Mouse (Mus musculus): ENCODE results near the gene Erfe. TPM values are rescaled to one million over a fixed set of nuclear protein-coding genes. Genes with fewer than 3 reads are reported as not detected.

Gene Erfe
- polyA plus RNA-seq, 1 experiment from 2014 or later: 0.47 TPM

DNA sequence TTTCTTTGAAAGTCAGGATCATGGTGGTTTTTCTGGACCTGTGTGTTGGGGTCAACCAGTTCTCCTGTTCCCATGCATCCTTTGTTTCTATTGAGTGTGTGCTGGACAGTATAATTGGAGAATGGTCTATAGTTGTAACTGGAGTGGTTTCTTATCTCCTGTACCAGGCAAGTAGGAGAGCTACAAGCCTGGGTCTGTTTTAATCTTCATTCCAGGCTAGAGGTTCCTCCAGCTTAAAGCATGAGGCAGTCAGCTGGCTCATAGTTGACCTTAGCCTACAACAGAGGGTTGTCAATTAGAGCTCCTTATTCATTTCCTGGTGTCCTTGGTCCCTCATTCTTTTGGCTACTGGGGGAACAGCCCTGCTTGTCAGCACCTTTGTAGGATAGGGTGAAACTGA, 32.6 kb upstream of the Erfe start:
- Histone ChIP-seq H3K9me3 (ENCODE audit: low read length) (no peaks in the 10 kb centered on the region), H3K36me3 (ENCODE audit: insufficient read depth, low read length) (no peaks in the 10 kb centered on the region), H3K4me1 (ENCODE audit: insufficient read depth, low read depth, low read length) (no peaks in the 10 kb centered on the region), H3K27ac (ENCODE audit: low read length) (no peak overlapping the region), H3K4me2 (replicated peaks; ENCODE audit: low read depth, low read length) (no peak overlapping the region), H3K9ac (replicated peaks; ENCODE audit: low read depth) (no peak overlapping the region), H3K4me3 (ENCODE audit: low read depth, low read length) (no peak overlapping the region), H3K27me3 (replicated peaks; ENCODE audit: insufficient read depth, low read length) (no peaks in the 10 kb centered on the region)
- TF ChIP-seq CTCF (IDR thresholded peaks at IDR 0.05): no peak
- no peak for DNase-seq (ENCODE audit: low spot score)
- no peak for ATAC-seq

GRCm38 (mm10) chr1:91337355-91337754, 28.9 kb upstream of the Erfe start:
- Histone ChIP-seq H3K36me3 (ENCODE audit: insufficient read depth, low read length) (no peaks in the 10 kb centered on the region), H3K9ac (replicated peaks; ENCODE audit: low read depth) (no peak overlapping the region), H3K9me3 (ENCODE audit: low read length) (no peaks in the 10 kb centered on the region), H3K4me1 (ENCODE audit: insufficient read depth, low read depth, low read length) (no peaks in the 10 kb centered on the region), H3K27me3 (replicated peaks; ENCODE audit: insufficient read depth, low read length) (no peaks in the 10 kb centered on the region), H3K4me2 (replicated peaks; ENCODE audit: low read depth, low read length) (no peak overlapping the region), H3K27ac (ENCODE audit: low read length) (no peak overlapping the region), H3K4me3 (ENCODE audit: low read depth, low read length) (no peak overlapping the region)
- DNase-seq (ENCODE audit: low spot score) (no peak), ATAC-seq (no peak)
- no peak for TF ChIP-seq EP300 (IDR thresholded peaks at IDR 0.05)
- TF ChIP-seq CTCF (IDR thresholded peaks at IDR 0.05): no peak
- WGBS: 88% methylated on average over 7 of the region's 7 CpGs

DNA sequence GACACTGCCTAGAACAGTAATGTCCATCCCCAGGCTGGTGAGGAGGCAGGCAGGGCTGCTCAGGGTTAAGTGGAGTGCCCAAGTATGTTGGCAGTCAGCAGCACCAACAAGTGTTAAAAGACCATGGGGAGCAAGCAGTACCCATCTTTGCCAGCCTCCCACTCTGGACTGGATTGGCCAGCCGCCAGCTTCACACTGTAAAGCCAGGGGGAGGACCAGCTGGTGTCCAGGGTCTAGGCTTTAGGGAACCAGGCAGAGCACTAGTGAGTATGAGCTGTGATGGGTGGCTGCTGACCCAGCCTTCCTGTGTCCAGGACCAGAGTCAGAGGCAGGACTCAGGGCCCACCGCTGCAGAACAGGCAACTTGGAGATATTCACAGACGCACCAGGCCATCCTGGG, 22.2 kb upstream of the Erfe start:
- no peak overlapping the region for H3K9ac ChIP-seq (replicated peaks; ENCODE audit: low read depth)
- no peak overlapping the region for H3K27ac ChIP-seq (ENCODE audit: low read length)
- H3K4me3 ChIP-seq (ENCODE audit: low read depth, low read length): no peak overlapping the region
- WGBS: 78% methylated on average over 3 of the region's 3 CpGs
- H3K4me1 ChIP-seq (ENCODE audit: insufficient read depth, low read depth, low read length): no peaks in the 10 kb centered on the region
- peaks cover 26% of the 10 kb centered on the region; the same call in 1 of the 2 replicates for H3K27me3 ChIP-seq (replicated peaks; ENCODE audit: insufficient read depth, low read length)
- no peaks in the 10 kb centered on the region for H3K9me3 ChIP-seq (ENCODE audit: low read length)
- ATAC-seq: no peak
- H3K36me3 ChIP-seq (ENCODE audit: insufficient read depth, low read length): no peaks in the 10 kb centered on the region
- TF ChIP-seq EP300 (IDR thresholded peaks at IDR 0.05) (no peak), CTCF (IDR thresholded peaks at IDR 0.05) (no peak)
- DNase-seq (ENCODE audit: low spot score): no peak
- H3K4me2 ChIP-seq (replicated peaks; ENCODE audit: low read depth, low read length): no peak overlapping the region

GRCm38 (mm10) chr1:91344921-91345685, 21.1 kb upstream of the Erfe start:
- Histone ChIP-seq H3K4me3 (ENCODE audit: low read depth, low read length) (no peak overlapping the region), H3K9me3 (ENCODE audit: low read length) (no peaks in the 10 kb centered on the region), H3K4me2 (replicated peaks; ENCODE audit: low read depth, low read length) (no peak overlapping the region), H3K36me3 (ENCODE audit: insufficient read depth, low read length) (no peaks in the 10 kb centered on the region), H3K27me3 (replicated peaks; ENCODE audit: insufficient read depth, low read length) (peaks cover 26% of the 10 kb centered on the region; the same call in 1 of the 2 replicates), H3K9ac (replicated peaks; ENCODE audit: low read depth) (no peak overlapping the region), H3K27ac (ENCODE audit: low read length) (no peak overlapping the region), H3K4me1 (ENCODE audit: insufficient read depth, low read depth, low read length) (no peaks in the 10 kb centered on the region)
- ATAC-seq (0 out of 2 replicates have a peak, but pooled peaks have one; percentile 20), DNase-seq (ENCODE audit: low spot score) (no peak)
- no peak for TF ChIP-seq EP300 (IDR thresholded peaks at IDR 0.05)
- peak; percentile 17; the same call in 1 of the 2 replicates for TF ChIP-seq CTCF (IDR thresholded peaks at IDR 0.05)
- 4% methylated on average over 57 of the region's 68 CpGs for WGBS

- Histone ChIP-seq H3K4me3 (ENCODE audit: low read depth, low read length) (no peak overlapping the region), H3K4me1 (ENCODE audit: insufficient read depth, low read depth, low read length) (no peaks in the 10 kb centered on the region), H3K27me3 (replicated peaks; ENCODE audit: insufficient read depth, low read length) (peaks cover 26% of the 10 kb centered on the region; the same call in 1 of the 2 replicates), H3K9me3 (ENCODE audit: low read length) (no peaks in the 10 kb centered on the region), H3K27ac (ENCODE audit: low read length) (no peak overlapping the region), H3K9ac (replicated peaks; ENCODE audit: low read depth) (no peak overlapping the region), H3K4me2 (replicated peaks; ENCODE audit: low read depth, low read length) (no peak overlapping the region), H3K36me3 (ENCODE audit: insufficient read depth, low read length) (no peaks in the 10 kb centered on the region)
- DNase-seq (ENCODE audit: low spot score) (peak; percentile 85), ATAC-seq (peak; percentile 73)
- 31% methylated on average over 3 of the region's 3 CpGs for WGBS
- peak; percentile 91 for TF ChIP-seq CTCF (IDR thresholded peaks at IDR 0.05)
- TF ChIP-seq EP300 (IDR thresholded peaks at IDR 0.05): no peak
Measured at GRCm38 (mm10) chr1:91346892-91347291, 19.3 kb upstream of the Erfe start.

DNA sequence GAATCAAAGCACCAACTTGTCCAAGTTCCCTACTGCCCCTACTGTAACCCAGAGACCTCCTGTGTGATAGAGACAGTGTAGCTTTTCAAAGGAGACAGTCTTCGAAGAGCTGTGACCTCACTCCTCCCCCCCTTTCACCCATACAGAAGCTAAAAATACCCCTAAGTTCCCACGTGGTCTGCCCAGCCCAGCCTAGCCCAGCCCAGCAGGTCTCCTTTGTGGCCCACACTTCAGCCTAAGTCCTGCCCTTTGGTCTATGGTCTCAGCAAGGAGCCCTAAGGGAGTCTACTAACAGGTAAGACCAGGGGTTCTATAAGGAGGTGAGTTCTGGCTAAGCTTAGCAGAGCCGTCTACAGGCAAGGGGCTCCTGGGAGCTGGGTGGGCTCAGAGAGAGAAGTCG, 15.4 kb upstream of the Erfe start, which contains the start of gene Klhl30:
TSS of gene Klhl30 (plus strand) at position 176 of the 400 bp plus-strand sequence.
- Histone ChIP-seq H3K27ac (ENCODE audit: low read length) (no peak within 1 kb of the TSS), H3K27me3 (replicated peaks; ENCODE audit: insufficient read depth, low read length) (peaks cover 1% of the 10 kb centered on the region; the same call in 1 of the 2 replicates), H3K9me3 (ENCODE audit: low read length) (no peaks in the 10 kb centered on the region), H3K4me1 (ENCODE audit: insufficient read depth, low read depth, low read length) (no peaks in the 10 kb centered on the region), H3K4me2 (replicated peaks; ENCODE audit: low read depth, low read length) (no peak within 1 kb of the TSS), H3K9ac (replicated peaks; ENCODE audit: low read depth) (no peak within 1 kb of the TSS), H3K36me3 (ENCODE audit: insufficient read depth, low read length) (no peaks in the 10 kb centered on the region), H3K4me3 (ENCODE audit: low read depth, low read length) (no peak within 1 kb of the TSS)
- 45% methylated on average over 4 of the region's 4 CpGs for WGBS
- no peak for TF ChIP-seq CTCF (IDR thresholded peaks at IDR 0.05)
- no peak for TF ChIP-seq EP300 (IDR thresholded peaks at IDR 0.05)
- ATAC-seq (no peak), DNase-seq (ENCODE audit: low spot score) (no peak)

Data from lung, postnatal 0 days (tissue).